Mouse (Mus musculus) C2C12 (cell line): ENCODE measurements around the gene Cradd.

ENCODE experiments used
- CTCF ChIP-seq: IDR thresholded peaks from one replicate; pipeline ENCODE4 v1.5.1; 2011; ENCODE audit not compliant: control insufficient read depth, insufficient read depth, insufficient read length
- MAX ChIP-seq: IDR thresholded peaks from one replicate; pipeline ENCODE4 v1.6.1; 2011; ENCODE audit warnings: mild to moderate bottlenecking, control low read depth
- MYOD1 ChIP-seq: IDR thresholded peaks from one replicate; pipeline ENCODE4 v1.6.1; 2011; ENCODE audit warnings: low read depth; ENCODE audit not compliant: control insufficient read depth, insufficient read length
- MYOG ChIP-seq: IDR thresholded peaks from one replicate; pipeline ENCODE4 v1.6.1; 2011; ENCODE audit not compliant: control insufficient read depth, insufficient read length; ENCODE audit errors: extremely low read depth
- USF1 ChIP-seq: IDR thresholded peaks from one replicate; pipeline ENCODE4 v1.6.1; 2011; ENCODE audit warnings: low read depth, mild to moderate bottlenecking, control low read depth, moderate library complexity

DNA sequence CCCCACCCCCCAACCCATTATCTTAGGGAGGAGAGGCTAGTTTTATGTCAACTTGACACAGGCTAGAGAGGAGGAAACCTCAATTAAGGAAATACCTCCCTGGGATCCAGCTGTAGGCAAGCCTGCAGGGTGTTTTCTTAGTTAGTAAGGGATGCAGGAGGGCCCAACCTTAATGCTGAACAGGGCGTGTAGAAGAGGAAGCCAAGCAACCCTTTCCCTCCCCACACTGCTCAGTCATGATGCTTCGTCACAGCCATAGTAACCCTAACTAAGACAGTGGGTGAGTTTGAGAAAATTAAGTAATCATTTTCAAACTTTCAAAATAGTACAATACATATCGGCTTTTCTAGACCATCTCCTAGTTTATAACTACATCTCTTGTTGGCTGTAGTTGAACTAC is 143.0 kb downstream of the Cradd start:
- TF ChIP-seq MAX (no peak), CTCF (no peak), MYOG (no peak), USF1 (no peak), MYOD1 (no peak)
